ENCODE assay signal across 18 mouse cellular contexts in genomic region chr2:35972259-35973001, GRCm38 (mm10). TPM values are rescaled to one million over a fixed set of nuclear protein-coding genes. Genes with fewer than 3 reads are reported as not detected.
DNase-seq lines count a peak whose midpoint lies in the region; ATAC-seq and TF ChIP-seq lines count a peak whose summit lies in the region.
"Had no signal": no experiment of that assay in that cellular context is flagged by ENCODE, and none has a peak within 500 bp of the region (broad histone marks: within the 10 kb centered on the region; RNA-seq: fewer than 3 reads in every experiment).

No protein-coding gene starts in this region.

- TF ChIP-seq EP300 in lung, postnatal 0 days (IDR thresholded peaks at IDR 0.05), result peak; percentile 60

- H3K36me3 ChIP-seq in forebrain, postnatal 0 days (ENCODE audit: insufficient read depth), result no peaks in the 10 kb centered on the region
- no peaks in the 10 kb centered on the region for H3K36me3 ChIP-seq in forebrain, embryonic 11.5 days (ENCODE audit: control insufficient read depth, insufficient read depth, low read length)
- H3K36me3 ChIP-seq in kidney, postnatal 0 days (ENCODE audit: insufficient read depth, low read length), result no peaks in the 10 kb centered on the region
- H3K36me3 ChIP-seq in limb, embryonic 14.5 days (ENCODE audit: control insufficient read depth, insufficient read depth, low read length), result no peaks in the 10 kb centered on the region
- H3K36me3 ChIP-seq in limb, embryonic 10.5 days, result no peaks in the 10 kb centered on the region
- H3K36me3 ChIP-seq in lung, postnatal 0 days (ENCODE audit: insufficient read depth, low read length), result no peaks in the 10 kb centered on the region
- H3K36me3 ChIP-seq: embryonic facial prominence, embryonic 13.5 days; heart, embryonic 10.5 days had no signal

- no peak overlapping the region for H3K27ac ChIP-seq in forebrain, postnatal 0 days (ENCODE audit: low read depth, low read length)
- H3K27ac ChIP-seq in forebrain, embryonic 11.5 days (ENCODE audit: low read depth, low read length), result no peak overlapping the region
- no peak overlapping the region for H3K27ac ChIP-seq in kidney, postnatal 0 days
- no peak overlapping the region for H3K27ac ChIP-seq in limb, embryonic 14.5 days (replicated peaks; ENCODE audit: low read depth, low read length)
- H3K27ac ChIP-seq in limb, embryonic 10.5 days, result no peak overlapping the region
- H3K27ac ChIP-seq in lung, postnatal 0 days (ENCODE audit: low read length), result no peak overlapping the region
- H3K27ac ChIP-seq: embryonic facial prominence, embryonic 13.5 days; forebrain, embryonic 13.5 days; heart, embryonic 10.5 days; hindbrain, embryonic 10.5 days; hindbrain, embryonic 14.5 days had no signal

- TF ChIP-seq CTCF in forebrain, postnatal 0 days (IDR thresholded peaks at IDR 0.05; ENCODE audit: low read depth), result no peak
- no peak for TF ChIP-seq CTCF in kidney, postnatal 0 days (IDR thresholded peaks at IDR 0.05; ENCODE audit: low read depth)
- no peak for TF ChIP-seq CTCF in lung, postnatal 0 days (IDR thresholded peaks at IDR 0.05)

- H3K9ac ChIP-seq in forebrain, postnatal 0 days, result no peak overlapping the region
- H3K9ac ChIP-seq in forebrain, embryonic 11.5 days (ENCODE audit: low read length), result no peak overlapping the region
- no peak overlapping the region for H3K9ac ChIP-seq in kidney, postnatal 0 days (ENCODE audit: low read depth, low read length)
- no peak overlapping the region for H3K9ac ChIP-seq in limb, embryonic 14.5 days (ENCODE audit: low read depth, low read length, severe bottlenecking)
- H3K9ac ChIP-seq in lung, postnatal 0 days (replicated peaks; ENCODE audit: low read depth), result no peak overlapping the region
- H3K9ac ChIP-seq: embryonic facial prominence, embryonic 13.5 days; forebrain, embryonic 13.5 days; hindbrain, embryonic 14.5 days had no signal

- TF ChIP-seq POLR2A in limb, embryonic 14.5 days (IDR thresholded peaks at IDR 0.05; ENCODE audit: borderline replicate concordance, extremely low read depth, insufficient read depth, insufficient read length), result no peak

- 0 out of 2 replicates have a peak, but pooled peaks cover 6% of the 10 kb centered on the region for H3K4me1 ChIP-seq in forebrain, postnatal 0 days (ENCODE audit: insufficient read depth)
- H3K4me1 ChIP-seq in forebrain, embryonic 11.5 days (replicated peaks; ENCODE audit: control insufficient read depth, insufficient read depth, low read length), result no peaks in the 10 kb centered on the region
- H3K4me1 ChIP-seq in kidney, postnatal 0 days (replicated peaks; ENCODE audit: insufficient read depth, low read length), result no peaks in the 10 kb centered on the region
- no peaks in the 10 kb centered on the region for H3K4me1 ChIP-seq in limb, embryonic 14.5 days (ENCODE audit: control insufficient read depth, insufficient read depth, low read length)
- 0 out of 2 replicates have a peak, but pooled peaks cover 3% of the 10 kb centered on the region for H3K4me1 ChIP-seq in limb, embryonic 10.5 days
- H3K4me1 ChIP-seq in lung, postnatal 0 days (ENCODE audit: insufficient read depth, low read depth, low read length), result peaks cover under 1% of the 10 kb centered on the region; the same call in 1 of the 2 replicates
- H3K4me1 ChIP-seq: heart, embryonic 10.5 days had no signal

- 56% methylated on average over 6 of the region's 6 CpGs for WGBS in forebrain, postnatal 0 days
- 68% methylated on average over 6 of the region's 6 CpGs for WGBS in forebrain, embryonic 11.5 days
- 44% methylated on average over 6 of the region's 6 CpGs for WGBS in kidney, postnatal 0 days
- WGBS in limb, embryonic 14.5 days, result 49% methylated on average over 6 of the region's 6 CpGs
- 75% methylated on average over 6 of the region's 6 CpGs for WGBS in limb, embryonic 10.5 days
- WGBS in lung, postnatal 0 days, result 36% methylated on average over 6 of the region's 6 CpGs

- no peaks in the 10 kb centered on the region for H3K9me3 ChIP-seq in forebrain, postnatal 0 days (ENCODE audit: low read length)
- no peaks in the 10 kb centered on the region for H3K9me3 ChIP-seq in forebrain, embryonic 11.5 days (ENCODE audit: control insufficient read depth, low read length)
- H3K9me3 ChIP-seq in kidney, postnatal 0 days (replicated peaks; ENCODE audit: low read length), result no peaks in the 10 kb centered on the region
- H3K9me3 ChIP-seq in limb, embryonic 14.5 days (ENCODE audit: control insufficient read depth, low read length), result no peaks in the 10 kb centered on the region
- H3K9me3 ChIP-seq in limb, embryonic 10.5 days (replicated peaks), result no peaks in the 10 kb centered on the region
- H3K9me3 ChIP-seq in lung, postnatal 0 days (ENCODE audit: low read length), result no peaks in the 10 kb centered on the region
- H3K9me3 ChIP-seq: embryonic facial prominence, embryonic 13.5 days; forebrain, embryonic 13.5 days; heart, embryonic 10.5 days; hindbrain, embryonic 10.5 days had no signal

- peak; percentile 18 for DNase-seq in forebrain, postnatal 0 days
- DNase-seq in forebrain, embryonic 11.5 days (ENCODE audit: low spot score), result no peak
- no peak for DNase-seq in kidney, postnatal 0 days (ENCODE audit: low spot score)
- DNase-seq in kidney, adult 18-20 months, result no peak
- no peak for DNase-seq in limb, embryonic 14.5 days (ENCODE audit: low spot score)
- no peak for DNase-seq in limb, embryonic 10.5 days (ENCODE audit: low spot score)
- peak; percentile 29 for DNase-seq in lung, postnatal 0 days (ENCODE audit: low spot score)
- no peak for DNase-seq in lung, adult 18-20 months
- DNase-seq: adrenal gland, postnatal 14 days; cerebellum, adult 9-11 months; cerebellum, postnatal 36 days; gastrocnemius, postnatal 10 days; heart, adult 18-20 months had no signal

- peak; percentile 70; the same call in 1 of the 2 replicates for ATAC-seq in forebrain, postnatal 0 days
- no peak for ATAC-seq in forebrain, embryonic 11.5 days (replicated peaks; ENCODE audit: low FRiP score)
- ATAC-seq in kidney, postnatal 0 days (replicated peaks; ENCODE audit: low FRiP score, low read depth), result peak; percentile 75; the same call in 1 of the 2 replicates
- 0 out of 2 replicates have a peak, but pooled peaks have one; percentile 29 for ATAC-seq in limb, embryonic 14.5 days (ENCODE audit: low FRiP score, low read depth)
- peak; percentile 52 for ATAC-seq in lung, postnatal 0 days
- ATAC-seq: forebrain, embryonic 13.5 days had no signal

- no peaks in the 10 kb centered on the region for H3K27me3 ChIP-seq in forebrain, postnatal 0 days (ENCODE audit: insufficient read depth, low read length)
- no peaks in the 10 kb centered on the region for H3K27me3 ChIP-seq in forebrain, embryonic 11.5 days (ENCODE audit: control insufficient read depth, insufficient read depth, low read length)
- no peaks in the 10 kb centered on the region for H3K27me3 ChIP-seq in kidney, postnatal 0 days (ENCODE audit: insufficient read depth, low read length)
- H3K27me3 ChIP-seq in limb, embryonic 14.5 days (ENCODE audit: control insufficient read depth, insufficient read depth, low read length), result no peaks in the 10 kb centered on the region
- H3K27me3 ChIP-seq in limb, embryonic 10.5 days (ENCODE audit: low read depth, poor library complexity, severe bottlenecking), result no peaks in the 10 kb centered on the region
- H3K27me3 ChIP-seq in lung, postnatal 0 days (replicated peaks; ENCODE audit: insufficient read depth, low read length), result no peaks in the 10 kb centered on the region
- H3K27me3 ChIP-seq: embryonic facial prominence, embryonic 13.5 days; forebrain, embryonic 13.5 days had no signal

- H3K4me2 ChIP-seq in forebrain, postnatal 0 days (ENCODE audit: low read depth), result no peak overlapping the region
- H3K4me2 ChIP-seq in forebrain, embryonic 11.5 days (ENCODE audit: low read depth, low read length, severe bottlenecking), result no peak overlapping the region
- no peak overlapping the region for H3K4me2 ChIP-seq in kidney, postnatal 0 days (ENCODE audit: low read length)
- no peak overlapping the region for H3K4me2 ChIP-seq in limb, embryonic 14.5 days (replicated peaks; ENCODE audit: low read depth, low read length, severe bottlenecking)
- no peak overlapping the region for H3K4me2 ChIP-seq in lung, postnatal 0 days (replicated peaks; ENCODE audit: low read depth, low read length)
- H3K4me2 ChIP-seq: embryonic facial prominence, embryonic 13.5 days; forebrain, embryonic 13.5 days; hindbrain, embryonic 14.5 days had no signal

- no peak overlapping the region for H3K4me3 ChIP-seq in forebrain, postnatal 0 days (ENCODE audit: low read depth, low read length)
- no peak overlapping the region for H3K4me3 ChIP-seq in forebrain, embryonic 11.5 days (ENCODE audit: low read depth, low read length)
- no peak overlapping the region for H3K4me3 ChIP-seq in kidney, postnatal 0 days (replicated peaks; ENCODE audit: low read depth, low read length)
- H3K4me3 ChIP-seq in limb, embryonic 14.5 days (replicated peaks; ENCODE audit: low read length), result no peak overlapping the region
- H3K4me3 ChIP-seq in limb, embryonic 10.5 days, result no peak overlapping the region
- no peak overlapping the region for H3K4me3 ChIP-seq in lung, postnatal 0 days (ENCODE audit: low read depth, low read length)
- H3K4me3 ChIP-seq: embryonic facial prominence, embryonic 13.5 days; forebrain, embryonic 13.5 days; heart, embryonic 10.5 days; hindbrain, embryonic 10.5 days had no signal

RNA-seq across cellular contexts. Expression of gene Ttll11, which starts 7.3 kb away (rescaled TPM):
- total RNA-seq in forebrain, postnatal 0 days (2014; rRNA removed), result 6.9 and 9.2 TPM in 2 replicates
- 6.4 and 7.2 TPM in 2 replicates for polyA plus RNA-seq in forebrain, postnatal 0 days (2015; fragmentation: Nextera tagmentation; extraction: Ambion mirVana)
- 2.3 and 2.5 TPM in 2 replicates for polyA plus RNA-seq in forebrain, embryonic 11.5 days (2014; fragmentation: Nextera tagmentation; extraction: Ambion mirVana)
- polyA plus RNA-seq in kidney, postnatal 0 days (2015; fragmentation: Nextera tagmentation; extraction: Ambion mirVana), result 1.2 and 1.5 TPM in 2 replicates
- polyA plus RNA-seq in limb, embryonic 14.5 days (2012; rRNA removed), result 2.5 and 2.8 TPM in 2 replicates
- polyA plus RNA-seq in limb, embryonic 14.5 days (2014; fragmentation: Nextera tagmentation; extraction: Ambion mirVana), result 1.2 and 1.7 TPM in 2 replicates
- 0.65 TPM in 2 replicates for polyA plus RNA-seq in limb, embryonic 10.5 days (2016; fragmentation: Nextera tagmentation; extraction: Ambion mirVana)
- 1.7 and 2.1 TPM in 2 replicates for polyA plus RNA-seq in lung, postnatal 0 days (2015; fragmentation: Nextera tagmentation; extraction: Ambion mirVana)

Comparison
In these comparisons a context has a peak if more than half of its experiments do, and no peak if none do; other contexts are left out.
1. DNase-seq: peak in forebrain, postnatal 0 days (single experiment) and lung, postnatal 0 days (single experiment); none in forebrain, embryonic 11.5 days (single experiment), kidney, postnatal 0 days (single experiment), kidney, adult 18-20 months (single experiment), limb, embryonic 14.5 days (single experiment), limb, embryonic 10.5 days (single experiment) and lung, adult 18-20 months (0 of 2).